Mouse (Mus musculus): ENCODE results near the gene C1qtnf1. TPM values are rescaled to one million over a fixed set of nuclear protein-coding genes. Genes with fewer than 3 reads are reported as not detected.

C1qtnf1 gene
- polyA plus RNA-seq, 1 experiment from 2014 or later: 2.8 TPM

GRCm38 (mm10) chr11:118403951-118404899 is 23.8 kb upstream of the C1qtnf1 start:
- ATAC-seq (ENCODE audit: low FRiP score): no peak
- H3K27me3 ChIP-seq: no peaks in the 10 kb centered on the region
- peaks cover 40% of the 10 kb centered on the region for H3K36me3 ChIP-seq
- H3K4me3 ChIP-seq: no peak overlapping the region
- H3K9me3 ChIP-seq: no peaks in the 10 kb centered on the region
- 70% methylated on average over 6 of the region's 6 CpGs for WGBS
- no peak overlapping the region for H3K9ac ChIP-seq
- peaks cover 14% of the 10 kb centered on the region for H3K4me1 ChIP-seq (replicated peaks)
- no peak overlapping the region for H3K27ac ChIP-seq
- no peak overlapping the region for H3K4me2 ChIP-seq

- H3K4me2 ChIP-seq: no peak overlapping the region
- H3K27ac ChIP-seq: no peak overlapping the region
- H3K27me3 ChIP-seq: no peaks in the 10 kb centered on the region
- H3K9ac ChIP-seq: no peak overlapping the region
- H3K4me3 ChIP-seq: no peak overlapping the region
- 97% methylated on average over 8 of the region's 8 CpGs for WGBS
- H3K36me3 ChIP-seq: peaks cover 51% of the 10 kb centered on the region
- no peak for ATAC-seq (ENCODE audit: low FRiP score)
- no peaks in the 10 kb centered on the region for H3K9me3 ChIP-seq
- H3K4me1 ChIP-seq (replicated peaks): peaks cover 12% of the 10 kb centered on the region
Measured at GRCm38 (mm10) chr11:118405311-118405710, 22.7 kb upstream of the C1qtnf1 start.

- WGBS: 88% methylated on average over 5 of the region's 5 CpGs
- Histone ChIP-seq H3K4me3 (no peak overlapping the region), H3K27ac (no peak overlapping the region), H3K4me1 (replicated peaks) (0 out of 2 replicates have a peak, but pooled peaks cover 3% of the 10 kb centered on the region), H3K27me3 (no peaks in the 10 kb centered on the region), H3K9ac (no peak overlapping the region), H3K9me3 (no peaks in the 10 kb centered on the region), H3K36me3 (peaks cover 63% of the 10 kb centered on the region), H3K4me2 (no peak overlapping the region)
- ATAC-seq (ENCODE audit: low FRiP score): no peak
Measured at GRCm38 (mm10) chr11:118406521-118406920, 21.5 kb upstream of the C1qtnf1 start.

GRCm38 (mm10) chr11:118407318-118407910 is 20.6 kb upstream of the C1qtnf1 start:
- Histone ChIP-seq H3K4me1 (replicated peaks) (no peaks in the 10 kb centered on the region), H3K27ac (no peak overlapping the region), H3K9ac (no peak overlapping the region), H3K4me2 (no peak overlapping the region), H3K9me3 (no peaks in the 10 kb centered on the region), H3K4me3 (no peak overlapping the region), H3K27me3 (no peaks in the 10 kb centered on the region), H3K36me3 (peaks cover 69% of the 10 kb centered on the region)
- ATAC-seq (ENCODE audit: low FRiP score): no peak
- WGBS: 88% methylated on average over 23 of the region's 23 CpGs

GRCm38 (mm10) chr11:118408051-118408740 is 19.8 kb upstream of the C1qtnf1 start:
- Histone ChIP-seq H3K9ac (0 out of 2 replicates have a peak overlapping the region, but pooled peaks have one; percentile 24), H3K36me3 (peaks cover 70% of the 10 kb centered on the region), H3K4me2 (no peak overlapping the region), H3K9me3 (no peaks in the 10 kb centered on the region), H3K4me3 (no peak overlapping the region), H3K27me3 (no peaks in the 10 kb centered on the region), H3K4me1 (replicated peaks) (peaks cover 4% of the 10 kb centered on the region), H3K27ac (no peak overlapping the region)
- 86% methylated on average over 18 of the region's 18 CpGs for WGBS
- no peak for ATAC-seq (ENCODE audit: low FRiP score)

GRCm38 (mm10) chr11:118409106-118410072 is 18.6 kb upstream of the C1qtnf1 start:
- Histone ChIP-seq H3K9me3 (no peaks in the 10 kb centered on the region), H3K4me1 (replicated peaks) (peaks cover 10% of the 10 kb centered on the region), H3K27me3 (no peaks in the 10 kb centered on the region), H3K4me3 (no peak overlapping the region), H3K27ac (no peak overlapping the region), H3K4me2 (no peak overlapping the region), H3K9ac (no peak overlapping the region), H3K36me3 (peaks cover 80% of the 10 kb centered on the region)
- 90% methylated on average over 12 of the region's 12 CpGs for WGBS
- no peak for ATAC-seq (ENCODE audit: low FRiP score)

- Histone ChIP-seq H3K36me3 (peaks cover 87% of the 10 kb centered on the region), H3K4me2 (no peak overlapping the region), H3K27ac (no peak overlapping the region), H3K4me1 (replicated peaks) (peaks cover 10% of the 10 kb centered on the region), H3K9me3 (no peaks in the 10 kb centered on the region), H3K4me3 (no peak overlapping the region), H3K9ac (no peak overlapping the region), H3K27me3 (no peaks in the 10 kb centered on the region)
- 91% methylated on average over 1 of the region's 1 CpGs for WGBS
- ATAC-seq (ENCODE audit: low FRiP score): no peak
Measured at GRCm38 (mm10) chr11:118410073-118410444, 17.9 kb upstream of the C1qtnf1 start.

- ATAC-seq (ENCODE audit: low FRiP score): no peak
- WGBS: 92% methylated on average over 10 of the region's 10 CpGs
- Histone ChIP-seq H3K4me2 (no peak overlapping the region), H3K4me1 (replicated peaks) (peaks cover 10% of the 10 kb centered on the region), H3K27ac (no peak overlapping the region), H3K36me3 (peaks cover 87% of the 10 kb centered on the region), H3K9ac (no peak overlapping the region), H3K27me3 (no peaks in the 10 kb centered on the region), H3K9me3 (no peaks in the 10 kb centered on the region), H3K4me3 (no peak overlapping the region)
Measured at GRCm38 (mm10) chr11:118410479-118410878, 17.5 kb upstream of the C1qtnf1 start.

GRCm38 (mm10) chr11:118411271-118411670 is 16.7 kb upstream of the C1qtnf1 start:
- no peaks in the 10 kb centered on the region for H3K9me3 ChIP-seq
- H3K36me3 ChIP-seq: peaks cover 87% of the 10 kb centered on the region
- H3K9ac ChIP-seq: no peak overlapping the region
- H3K4me1 ChIP-seq (replicated peaks): peaks cover 18% of the 10 kb centered on the region
- 93% methylated on average over 8 of the region's 8 CpGs for WGBS
- no peak overlapping the region for H3K4me3 ChIP-seq
- no peak overlapping the region for H3K27ac ChIP-seq
- no peak for ATAC-seq (ENCODE audit: low FRiP score)
- no peaks in the 10 kb centered on the region for H3K27me3 ChIP-seq
- no peak overlapping the region for H3K4me2 ChIP-seq

- Histone ChIP-seq H3K27ac (0 out of 2 replicates have a peak overlapping the region, but pooled peaks have one; percentile 8), H3K27me3 (no peaks in the 10 kb centered on the region), H3K4me2 (no peak overlapping the region), H3K9me3 (no peaks in the 10 kb centered on the region), H3K4me3 (no peak overlapping the region), H3K9ac (no peak overlapping the region), H3K36me3 (peaks cover 81% of the 10 kb centered on the region), H3K4me1 (replicated peaks) (peaks cover 31% of the 10 kb centered on the region)
- WGBS: 100% methylated on average over 2 of the region's 2 CpGs
- no peak for ATAC-seq (ENCODE audit: low FRiP score)
Measured at GRCm38 (mm10) chr11:118412601-118413000, 15.4 kb upstream of the C1qtnf1 start.

GRCm38 (mm10) chr11:118413055-118413454 is 14.9 kb upstream of the C1qtnf1 start:
- Histone ChIP-seq H3K4me1 (replicated peaks) (peaks cover 35% of the 10 kb centered on the region), H3K4me2 (no peak overlapping the region), H3K36me3 (peaks cover 76% of the 10 kb centered on the region), H3K27me3 (no peaks in the 10 kb centered on the region), H3K9ac (0 out of 2 replicates have a peak overlapping the region, but pooled peaks have one; percentile 8), H3K27ac (0 out of 2 replicates have a peak overlapping the region, but pooled peaks have one; percentile 8), H3K9me3 (no peaks in the 10 kb centered on the region), H3K4me3 (no peak overlapping the region)
- WGBS: 90% methylated on average over 4 of the region's 4 CpGs
- ATAC-seq (ENCODE audit: low FRiP score): no peak
